Mouse (Mus musculus) midbrain, embryonic 13.5 days (tissue): ENCODE measurements at regions not wholly inside any gene's neighbourhood (a gene's known extent, or its start where the extent isn't known, plus 50 kb on each side); places are given as distances from the start of the nearest gene placed in this dataset. TPM values are rescaled to one million over a fixed set of nuclear protein-coding genes. Genes with fewer than 3 reads are reported as not detected.

ENCODE experiments used
- ATAC-seq: fragments of 200-750 bp; cut with Nextera tagmentation; 2 replicates; pipeline ENCODE4 v1.8.0; 2017; ENCODE audit warnings: mild to moderate bottlenecking, moderate TSS enrichment, moderate library complexity
- H3K27ac ChIP-seq: fragments of 300-500 bp; sonication (generic); 2 replicates; pipeline ENCODE4 v1.5.1; 2015; ENCODE audit warnings: inconsistent platforms, mild to moderate bottlenecking, moderate library complexity
- H3K27me3 ChIP-seq: fragments of 300-500 bp; sonication (generic); 2 replicates; pipeline ENCODE4 v1.6.1; 2015; ENCODE audit warnings: mild to moderate bottlenecking, inconsistent platforms
- H3K36me3 ChIP-seq: fragments of 300-500 bp; sonication (generic); 2 replicates; pipeline ENCODE4 v1.6.1; 2015; ENCODE audit warnings: mild to moderate bottlenecking, inconsistent platforms
- H3K4me1 ChIP-seq: fragments of 300-500 bp; sonication (generic); replicated peaks from 2 replicates; pipeline ENCODE4 v1.6.1; 2015; ENCODE audit warnings: inconsistent platforms
- H3K4me2 ChIP-seq: fragments of 300-500 bp; sonication (generic); replicated peaks from 2 replicates; pipeline ENCODE4 v1.6.1; 2015; ENCODE audit warnings: moderate library complexity, mild to moderate bottlenecking, inconsistent platforms
- H3K4me3 ChIP-seq: fragments of 300-500 bp; sonication (generic); replicated peaks from 2 replicates; pipeline ENCODE4 v1.5.1; 2015; ENCODE audit warnings: mild to moderate bottlenecking, inconsistent platforms
- H3K9ac ChIP-seq: fragments of 300-500 bp; sonication (generic); replicated peaks from 2 replicates; pipeline ENCODE4 v1.6.1; 2015; ENCODE audit warnings: mild to moderate bottlenecking, inconsistent platforms
- H3K9me3 ChIP-seq: fragments of 300-500 bp; sonication (generic); 2 replicates; pipeline ENCODE4 v1.6.1; 2016; ENCODE audit warnings: mild to moderate bottlenecking, inconsistent platforms
- WGBS: fragments of 180-500 bp; shearing (Covaris S2); methylation state at CpG from one replicate; pipeline ENCODE4 v1.1.7; 2015; 5-methylcytosine and 5-hydroxymethylcytosine counted together
- microRNA-seq: library from miRNA; unstranded; fragments of <30 nt; microRNA quantifications from one replicate; pipeline ENCODE4, GENCODE M21; 2016

- no peaks in the 10 kb centered on the region for H3K27me3 ChIP-seq
- H3K9me3 ChIP-seq, result no peaks in the 10 kb centered on the region
- H3K4me3 ChIP-seq, result no peak overlapping the region
- peaks cover 44% of the 10 kb centered on the region for H3K4me1 ChIP-seq
- no peak overlapping the region for H3K4me2 ChIP-seq
- H3K27ac ChIP-seq, result peak overlapping the region; percentile 87
- 40% methylated on average over 4 of the region's 4 CpGs for WGBS
- ATAC-seq, result no peak
- H3K9ac ChIP-seq, result no peak overlapping the region
- H3K36me3 ChIP-seq, result no peaks in the 10 kb centered on the region
These were observed 74.7 kb upstream of the Pmfbp1 start for GRCm38 (mm10) chr8:109419029-109419596.

- no peak for ATAC-seq
- no peaks in the 10 kb centered on the region for H3K9me3 ChIP-seq
- H3K27ac ChIP-seq, result no peak overlapping the region
- no peaks in the 10 kb centered on the region for H3K36me3 ChIP-seq
- 79% methylated on average over 5 of the region's 5 CpGs for WGBS
- H3K4me2 ChIP-seq, result no peak overlapping the region
- no peaks in the 10 kb centered on the region for H3K27me3 ChIP-seq
- H3K4me1 ChIP-seq, result peaks cover 6% of the 10 kb centered on the region
- H3K4me3 ChIP-seq, result no peak overlapping the region
- H3K9ac ChIP-seq, result no peak overlapping the region
These were observed 69.8 kb upstream of the Pmfbp1 start for GRCm38 (mm10) chr8:109424004-109424403.

GRCm38 (mm10) chr8:109428551-109428950 lies 65.3 kb upstream of the Pmfbp1 start:
- no peaks in the 10 kb centered on the region for H3K9me3 ChIP-seq
- 87% methylated on average over 9 of the region's 9 CpGs for WGBS

GRCm38 (mm10) chr8:109434538-109434937 lies 59.3 kb upstream of the Pmfbp1 start:
- no peaks in the 10 kb centered on the region for H3K27me3 ChIP-seq
- H3K27ac ChIP-seq, result no peak overlapping the region
- H3K4me3 ChIP-seq, result no peak overlapping the region
- no peak for ATAC-seq
- no peaks in the 10 kb centered on the region for H3K9me3 ChIP-seq
- no peak overlapping the region for H3K9ac ChIP-seq
- no peaks in the 10 kb centered on the region for H3K36me3 ChIP-seq
- peaks cover 8% of the 10 kb centered on the region for H3K4me1 ChIP-seq
- WGBS, result 94% methylated on average over 12 of the region's 12 CpGs
- H3K4me2 ChIP-seq, result no peak overlapping the region

More at GRCm38 (mm10) chr8:109428551-109428950, 65.3 kb upstream of the Pmfbp1 start:
- no peaks in the 10 kb centered on the region for H3K27me3 ChIP-seq
- H3K4me1 ChIP-seq, result no peaks in the 10 kb centered on the region
- no peak overlapping the region for H3K9ac ChIP-seq
- no peak overlapping the region for H3K4me2 ChIP-seq
- H3K36me3 ChIP-seq, result no peaks in the 10 kb centered on the region
- ATAC-seq, result no peak
- H3K27ac ChIP-seq, result no peak overlapping the region
- H3K4me3 ChIP-seq, result no peak overlapping the region

GRCm38 (mm10) chr8:109436056-109436455 lies 57.8 kb upstream of the Pmfbp1 start:
- Histone ChIP-seq H3K27me3 (no peaks in the 10 kb centered on the region), H3K4me3 (no peak overlapping the region), H3K36me3 (no peaks in the 10 kb centered on the region), H3K4me2 (no peak overlapping the region), H3K27ac (peak overlapping the region; percentile 90), H3K9me3 (no peaks in the 10 kb centered on the region), H3K4me1 (peaks cover 8% of the 10 kb centered on the region), H3K9ac (no peak overlapping the region)
- ATAC-seq, result no peak
- 87% methylated on average over 4 of the region's 4 CpGs for WGBS

GRCm38 (mm10) chr8:109436830-109437567 lies 56.8 kb upstream of the Pmfbp1 start:
- Histone ChIP-seq H3K9me3 (no peaks in the 10 kb centered on the region), H3K9ac (peak overlapping the region; percentile 51), H3K4me2 (peak overlapping the region; percentile 42), H3K27ac (peak overlapping the region; percentile 90), H3K36me3 (no peaks in the 10 kb centered on the region), H3K4me3 (peak overlapping the region; percentile 0; the same call in 1 of the 2 replicates), H3K27me3 (no peaks in the 10 kb centered on the region), H3K4me1 (peaks cover 8% of the 10 kb centered on the region)
- peak; percentile 90 for ATAC-seq
- WGBS, result 12% methylated on average over 19 of the region's 19 CpGs

GRCm38 (mm10) chr8:109438531-109438930 lies 55.3 kb upstream of the Pmfbp1 start:
- H3K36me3 ChIP-seq, result no peaks in the 10 kb centered on the region
- no peaks in the 10 kb centered on the region for H3K9me3 ChIP-seq
- H3K27me3 ChIP-seq, result no peaks in the 10 kb centered on the region
- 92% methylated on average over 7 of the region's 7 CpGs for WGBS
- H3K4me3 ChIP-seq, result no peak overlapping the region
- H3K4me1 ChIP-seq, result peaks cover 8% of the 10 kb centered on the region
- H3K4me2 ChIP-seq, result no peak overlapping the region
- no peak for ATAC-seq
- H3K9ac ChIP-seq, result no peak overlapping the region
- H3K27ac ChIP-seq, result 0 out of 2 replicates have a peak overlapping the region, but pooled peaks have one; percentile 14

Small RNA genes lying in the stretch of these regions (microRNA-seq; reads per million reads assigned to microRNA genes)
- not detected for gene Gm23163
